Mouse (Mus musculus): ENCODE data around the gene Apbb2. TPM values are rescaled to one million over a fixed set of nuclear protein-coding genes. Genes with fewer than 3 reads are reported as not detected.

Apbb2 gene
- polyA plus RNA-seq, 1 experiment from 2014 or later, result 5.6 TPM

DNA sequence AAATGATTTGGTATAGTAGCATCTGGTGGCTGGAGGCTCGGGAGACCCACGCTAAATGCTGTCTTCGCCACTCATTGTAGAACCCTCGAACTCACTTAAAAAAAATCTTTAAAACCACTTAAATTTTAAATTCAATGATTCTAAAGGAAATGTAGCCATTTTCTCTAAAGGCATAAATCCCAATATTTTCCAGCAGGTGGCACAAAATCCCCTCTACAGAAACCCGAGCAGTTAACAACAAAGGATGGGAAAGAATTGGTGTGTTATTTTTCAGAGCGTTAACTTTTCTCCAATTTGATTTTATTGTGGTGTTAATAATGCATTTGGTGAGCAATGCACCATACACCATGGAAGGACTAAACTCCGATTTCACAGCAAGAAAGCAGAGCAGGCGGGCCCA, 231.1 kb downstream of the Apbb2 start:
- H3K9ac ChIP-seq (replicated peaks), result no peak overlapping the region
- DNase-seq (no peak), ATAC-seq (no peak)
- H3K4me3 ChIP-seq (ENCODE audit: low read depth, low read length), result no peak overlapping the region
- no peak overlapping the region for H3K27ac ChIP-seq (ENCODE audit: low read depth)
- H3K36me3 ChIP-seq (replicated peaks; ENCODE audit: insufficient read depth, low read length), result no peaks in the 10 kb centered on the region
- H3K4me2 ChIP-seq (ENCODE audit: low read depth, low read length), result no peak overlapping the region
- 78% methylated on average over 8 of the region's 8 CpGs for WGBS (ENCODE audit: insufficient replicate concordance)
- H3K9me3 ChIP-seq (ENCODE audit: low read length), result no peaks in the 10 kb centered on the region
- no peaks in the 10 kb centered on the region for H3K4me1 ChIP-seq (ENCODE audit: insufficient read depth)
- peak; percentile 44 for TF ChIP-seq CTCF (IDR thresholded peaks at IDR 0.05; ENCODE audit: low read depth)
- no peak for TF ChIP-seq EP300 (IDR thresholded peaks at IDR 0.05; ENCODE audit: low read depth)
- no peaks in the 10 kb centered on the region for H3K27me3 ChIP-seq (ENCODE audit: insufficient read depth, low read length)

DNA sequence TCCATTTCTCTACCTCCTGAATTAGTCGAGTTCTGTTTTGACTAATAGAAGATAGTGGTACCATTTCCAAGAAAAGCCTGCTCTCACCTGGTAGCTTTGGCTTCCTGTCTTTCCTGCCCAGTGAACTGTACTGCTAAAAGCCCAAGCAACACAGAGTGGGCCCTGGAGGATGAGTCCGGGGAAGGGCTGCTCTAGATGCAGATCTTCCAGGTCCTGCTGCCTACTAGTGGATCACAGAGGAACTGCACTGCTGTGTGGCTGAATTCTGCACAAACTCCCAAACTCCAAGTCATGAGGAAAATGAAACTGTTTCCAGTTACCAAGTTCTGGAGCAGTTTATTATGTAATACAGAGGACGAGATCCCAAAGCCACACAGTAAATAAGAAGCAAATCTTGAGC, 232.9 kb downstream of the Apbb2 start:
- no peaks in the 10 kb centered on the region for H3K4me1 ChIP-seq (ENCODE audit: insufficient read depth)
- H3K36me3 ChIP-seq (replicated peaks; ENCODE audit: insufficient read depth, low read length), result no peaks in the 10 kb centered on the region
- H3K27ac ChIP-seq (ENCODE audit: low read depth), result no peak overlapping the region
- H3K27me3 ChIP-seq (ENCODE audit: insufficient read depth, low read length), result no peaks in the 10 kb centered on the region
- WGBS (ENCODE audit: insufficient replicate concordance), result 32% methylated on average over 3 of the region's 3 CpGs
- ATAC-seq (no peak), DNase-seq (peak; percentile 39)
- no peak overlapping the region for H3K4me2 ChIP-seq (ENCODE audit: low read depth, low read length)
- TF ChIP-seq EP300 (IDR thresholded peaks at IDR 0.05; ENCODE audit: low read depth) (no peak), CTCF (IDR thresholded peaks at IDR 0.05; ENCODE audit: low read depth) (peak; percentile 80)
- no peak overlapping the region for H3K4me3 ChIP-seq (ENCODE audit: low read depth, low read length)
- no peaks in the 10 kb centered on the region for H3K9me3 ChIP-seq (ENCODE audit: low read length)
- H3K9ac ChIP-seq (replicated peaks), result no peak overlapping the region

DNA sequence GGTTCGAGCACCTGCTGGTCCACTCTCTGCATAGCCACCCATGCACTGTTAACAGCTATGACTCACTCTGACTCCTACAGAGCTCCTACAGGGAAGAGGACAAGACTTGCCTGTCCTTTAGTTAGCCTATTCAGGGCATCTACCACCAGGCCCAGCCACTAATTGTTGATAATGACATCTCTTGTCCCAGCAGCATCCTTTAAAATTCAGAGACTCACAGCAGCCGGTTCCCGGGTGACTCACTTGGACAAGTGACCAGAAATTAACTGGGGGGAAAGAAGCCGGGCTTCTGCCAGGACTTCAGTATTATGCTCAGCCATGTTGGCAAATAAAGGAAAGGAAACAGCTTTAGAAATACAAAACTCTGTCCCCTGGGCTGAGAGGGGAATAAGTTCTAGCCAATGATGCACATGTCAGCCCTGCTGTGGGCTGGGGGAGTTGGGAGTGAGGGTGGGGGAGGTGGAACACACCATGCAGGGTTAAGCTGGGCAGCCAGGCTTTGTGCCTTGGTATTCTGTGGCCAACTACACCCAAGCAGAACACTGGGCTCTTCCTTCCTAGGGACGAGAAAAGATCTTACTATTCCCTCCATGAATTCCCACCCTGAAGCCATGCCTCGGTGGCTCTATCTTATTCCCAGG, 233.7 kb downstream of the Apbb2 start:
- H3K4me3 ChIP-seq (ENCODE audit: low read depth, low read length), result no peak overlapping the region
- TF ChIP-seq EP300 (IDR thresholded peaks at IDR 0.05; ENCODE audit: low read depth), result no peak
- no peak for TF ChIP-seq CTCF (IDR thresholded peaks at IDR 0.05; ENCODE audit: low read depth)
- ATAC-seq (no peak), DNase-seq (no peak)
- no peak overlapping the region for H3K4me2 ChIP-seq (ENCODE audit: low read depth, low read length)
- H3K36me3 ChIP-seq (replicated peaks; ENCODE audit: insufficient read depth, low read length), result no peaks in the 10 kb centered on the region
- no peaks in the 10 kb centered on the region for H3K27me3 ChIP-seq (ENCODE audit: insufficient read depth, low read length)
- no peak overlapping the region for H3K27ac ChIP-seq (ENCODE audit: low read depth)
- 81% methylated on average over 6 of the region's 6 CpGs for WGBS (ENCODE audit: insufficient replicate concordance)
- no peaks in the 10 kb centered on the region for H3K9me3 ChIP-seq (ENCODE audit: low read length)
- no peak overlapping the region for H3K9ac ChIP-seq (replicated peaks)
- no peaks in the 10 kb centered on the region for H3K4me1 ChIP-seq (ENCODE audit: insufficient read depth)

DNA sequence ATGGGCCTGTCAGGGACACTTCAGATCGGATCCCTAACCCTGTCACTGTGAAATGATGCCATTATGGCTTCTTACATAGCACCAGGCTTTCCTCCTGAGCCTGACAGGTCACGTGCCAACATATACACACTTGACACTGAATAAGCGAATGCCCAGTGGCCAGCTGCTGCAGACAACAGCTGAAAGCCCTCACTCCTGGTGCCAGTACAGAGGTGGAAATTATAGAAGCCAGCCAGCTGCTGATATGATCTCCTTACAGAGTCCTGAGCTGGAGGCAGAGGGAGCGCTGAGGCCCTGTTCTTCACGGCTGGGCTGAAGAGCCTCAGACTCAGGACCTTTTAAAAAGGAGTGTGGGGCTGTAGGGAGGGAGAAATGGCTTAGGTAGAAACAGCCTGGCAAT, 234.5 kb downstream of the Apbb2 start:
- Histone ChIP-seq H3K9me3 (ENCODE audit: low read length) (no peaks in the 10 kb centered on the region), H3K9ac (replicated peaks) (no peak overlapping the region), H3K27ac (ENCODE audit: low read depth) (no peak overlapping the region), H3K4me3 (ENCODE audit: low read depth, low read length) (no peak overlapping the region), H3K4me2 (ENCODE audit: low read depth, low read length) (no peak overlapping the region), H3K27me3 (ENCODE audit: insufficient read depth, low read length) (no peaks in the 10 kb centered on the region), H3K4me1 (ENCODE audit: insufficient read depth) (no peaks in the 10 kb centered on the region), H3K36me3 (replicated peaks; ENCODE audit: insufficient read depth, low read length) (no peaks in the 10 kb centered on the region)
- WGBS (ENCODE audit: insufficient replicate concordance), result 73% methylated on average over 5 of the region's 5 CpGs
- no peak for ATAC-seq
- DNase-seq, result no peak
- no peak for TF ChIP-seq EP300 (IDR thresholded peaks at IDR 0.05; ENCODE audit: low read depth)
- TF ChIP-seq CTCF (IDR thresholded peaks at IDR 0.05; ENCODE audit: low read depth), result no peak

DNA sequence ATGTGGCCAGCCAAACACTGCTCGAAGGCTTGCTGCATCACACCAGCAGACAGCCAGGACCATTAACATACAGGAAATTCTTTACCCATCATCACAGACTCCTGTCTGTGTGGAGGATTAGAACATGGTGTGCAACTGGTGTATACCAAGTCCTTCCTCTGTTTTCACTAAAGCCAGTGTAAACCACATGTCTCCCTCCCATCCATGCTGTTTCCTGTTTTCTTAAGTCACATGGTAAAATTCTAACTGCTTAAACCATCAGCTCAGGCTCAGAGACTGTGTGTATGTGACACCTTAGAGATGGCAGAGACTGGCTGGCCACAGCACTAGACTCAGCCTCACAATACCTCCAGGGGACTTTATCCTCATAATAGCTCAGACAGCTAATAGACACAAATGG, 236.5 kb downstream of the Apbb2 start:
- Histone ChIP-seq H3K4me3 (ENCODE audit: low read depth, low read length) (no peak overlapping the region), H3K36me3 (replicated peaks; ENCODE audit: insufficient read depth, low read length) (no peaks in the 10 kb centered on the region), H3K4me2 (ENCODE audit: low read depth, low read length) (no peak overlapping the region), H3K4me1 (ENCODE audit: insufficient read depth) (no peaks in the 10 kb centered on the region), H3K9ac (replicated peaks) (no peak overlapping the region), H3K9me3 (ENCODE audit: low read length) (no peaks in the 10 kb centered on the region), H3K27me3 (ENCODE audit: insufficient read depth, low read length) (no peaks in the 10 kb centered on the region), H3K27ac (ENCODE audit: low read depth) (no peak overlapping the region)
- WGBS (ENCODE audit: insufficient replicate concordance), result 40% methylated on average over 1 of the region's 1 CpGs
- ATAC-seq (no peak), DNase-seq (no peak)
- TF ChIP-seq CTCF (IDR thresholded peaks at IDR 0.05; ENCODE audit: low read depth) (no peak), EP300 (IDR thresholded peaks at IDR 0.05; ENCODE audit: low read depth) (no peak)

DNA sequence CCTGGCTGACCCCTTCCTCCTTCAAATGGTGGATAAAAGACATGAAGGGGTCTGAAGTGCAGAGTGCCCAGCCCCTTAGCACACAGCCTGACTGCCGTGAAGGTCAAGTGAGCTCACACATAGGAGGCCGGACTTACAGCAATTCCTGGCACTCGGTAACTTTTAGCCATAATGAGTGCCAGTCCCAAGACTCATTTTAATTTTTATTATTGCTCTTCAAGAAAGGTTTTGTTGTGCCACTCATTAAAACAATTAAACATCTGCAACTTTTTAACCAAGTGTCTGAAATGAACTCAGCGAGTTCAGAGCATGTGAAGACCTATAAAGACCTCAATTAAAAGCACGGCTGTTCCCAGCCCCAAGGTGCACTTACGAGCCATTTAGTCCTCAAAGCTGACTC, 239.6 kb downstream of the Apbb2 start:
- Histone ChIP-seq H3K27ac (ENCODE audit: low read depth) (no peak overlapping the region), H3K4me3 (ENCODE audit: low read depth, low read length) (no peak overlapping the region), H3K27me3 (ENCODE audit: insufficient read depth, low read length) (no peaks in the 10 kb centered on the region), H3K4me2 (ENCODE audit: low read depth, low read length) (no peak overlapping the region), H3K4me1 (ENCODE audit: insufficient read depth) (peaks cover 4% of the 10 kb centered on the region), H3K9me3 (ENCODE audit: low read length) (no peaks in the 10 kb centered on the region), H3K9ac (replicated peaks) (no peak overlapping the region), H3K36me3 (replicated peaks; ENCODE audit: insufficient read depth, low read length) (no peaks in the 10 kb centered on the region)
- ATAC-seq (no peak), DNase-seq (no peak)
- no peak for TF ChIP-seq EP300 (IDR thresholded peaks at IDR 0.05; ENCODE audit: low read depth)
- no peak for TF ChIP-seq CTCF (IDR thresholded peaks at IDR 0.05; ENCODE audit: low read depth)
- WGBS (ENCODE audit: insufficient replicate concordance), result 85% methylated on average over 6 of the region's 6 CpGs

All from liver, postnatal 0 days (tissue).